Mouse (Mus musculus): ENCODE results near the gene Calm5. TPM values are rescaled to one million over a fixed set of nuclear protein-coding genes. Genes with fewer than 3 reads are reported as not detected.
A peak's percentile ranks its signal among the peaks of the same experiment; 100 is the strongest.
"Not testable (repeated sequence)": the region's sequence is repeated elsewhere in the genome, so short reads cannot be mapped to it uniquely, and the experiment has no call there.

The Calm5 gene
- polyA plus RNA-seq, 1 experiment: not detected

DNA sequence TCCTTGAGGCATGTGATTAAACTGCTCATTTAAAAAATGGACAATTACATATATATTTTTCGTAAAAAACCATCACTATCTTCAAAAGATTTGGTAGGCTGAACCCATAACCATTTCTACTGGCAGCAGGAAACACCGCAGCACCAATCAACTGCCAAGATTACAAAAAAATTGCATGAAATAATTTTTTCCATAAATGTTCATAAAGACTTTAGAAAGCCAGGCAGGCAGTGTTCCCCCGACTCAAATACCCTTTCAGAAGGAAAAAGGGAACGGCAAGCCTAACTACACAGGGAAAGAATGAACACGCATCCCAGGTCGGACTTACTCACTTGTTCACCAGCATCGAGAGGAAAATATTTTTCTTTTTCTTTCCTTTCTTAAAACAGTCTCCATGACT lies 38.6 kb downstream of the Calm5 start:
- 5% methylated on average over 7 of the region's 7 CpGs for WGBS
- H3K27ac ChIP-seq (ENCODE audit: control insufficient read depth, insufficient read depth, low read depth, low read length, poor library complexity): no peak overlapping the region
- TF ChIP-seq POLR2A (IDR thresholded peaks at IDR 0.05; ENCODE audit: borderline replicate concordance, control insufficient read depth, low read depth, low read length) (no peak), CTCF (IDR thresholded peaks at IDR 0.05; ENCODE audit: control insufficient read depth, insufficient read depth, low read length) (no peak)
- H3K4me3 ChIP-seq (replicated peaks; ENCODE audit: control insufficient read depth, low read depth, low read length): peak overlapping the region; percentile 60
- H3K4me1 ChIP-seq (ENCODE audit: control insufficient read depth, insufficient read depth, low read length): no peaks in the 10 kb centered on the region; the same call in 1 of the 2 replicates

DNA sequence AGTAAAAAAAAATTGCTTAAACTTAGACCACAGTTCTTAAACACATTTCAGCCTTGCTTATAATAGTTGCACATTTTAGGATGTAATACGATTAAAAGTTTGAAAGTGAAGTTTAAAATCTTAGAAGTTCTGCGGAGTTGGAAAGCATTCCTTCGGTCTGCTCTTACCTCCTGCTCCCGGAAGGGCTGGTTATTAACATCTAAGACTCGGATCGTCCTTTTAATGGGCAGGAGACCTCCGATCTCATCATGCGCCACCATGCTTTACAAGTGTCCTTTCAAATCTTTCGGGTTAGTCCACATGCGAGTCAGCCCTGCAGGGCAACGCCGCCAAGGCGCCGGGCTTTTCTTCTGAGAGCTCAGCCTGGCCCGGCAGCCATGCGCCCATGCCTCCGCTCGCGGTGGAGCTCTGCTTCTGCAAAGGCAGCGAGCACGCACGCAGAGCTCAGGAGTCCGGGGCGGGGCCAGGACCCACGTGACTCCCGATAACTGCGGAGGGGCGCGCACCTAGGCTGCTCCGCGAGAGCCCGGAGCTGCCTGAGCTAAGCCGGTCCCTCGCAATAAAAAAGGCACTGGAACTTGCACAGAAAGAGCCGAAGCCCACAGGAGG lies 39.3 kb downstream of the Calm5 start:
- Histone ChIP-seq H3K4me3 (replicated peaks; ENCODE audit: control insufficient read depth, low read depth, low read length) (peak overlapping the region; percentile 76), H3K27ac (ENCODE audit: control insufficient read depth, insufficient read depth, low read depth, low read length, poor library complexity) (peak overlapping the region; percentile 46; the same call in 1 of the 2 replicates), H3K4me1 (ENCODE audit: control insufficient read depth, insufficient read depth, low read length) (peaks cover 2% of the 10 kb centered on the region)
- under 1% methylated on average over 35 of the region's 35 CpGs for WGBS
- TF ChIP-seq CTCF (IDR thresholded peaks at IDR 0.05; ENCODE audit: control insufficient read depth, insufficient read depth, low read length) (no peak), POLR2A (IDR thresholded peaks at IDR 0.05; ENCODE audit: borderline replicate concordance, control insufficient read depth, low read depth, low read length) (peak; percentile 99)

DNA sequence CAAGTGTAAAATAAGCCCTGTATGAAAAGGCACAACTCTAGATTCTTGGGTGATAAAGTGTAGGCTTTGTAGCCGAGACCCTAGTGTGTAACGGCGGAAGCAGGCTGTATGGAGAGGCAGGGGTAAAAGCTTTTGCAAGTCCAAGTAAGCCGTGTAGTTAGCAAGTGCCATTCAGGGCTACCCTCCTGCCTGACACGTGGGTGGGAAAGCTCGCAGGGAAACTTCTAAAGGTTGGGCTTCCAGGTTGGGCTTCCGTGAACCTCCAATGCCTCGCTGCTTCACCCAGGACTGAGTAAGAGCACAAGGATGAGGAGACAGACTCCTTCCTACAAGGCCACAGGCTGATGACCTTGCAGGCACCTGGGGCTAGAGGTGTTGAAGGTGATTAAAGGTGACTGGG lies 40.6 kb downstream of the Calm5 start:
- Histone ChIP-seq H3K4me1 (ENCODE audit: control insufficient read depth, insufficient read depth, low read length) (peaks cover 2% of the 10 kb centered on the region), H3K4me3 (replicated peaks; ENCODE audit: control insufficient read depth, low read depth, low read length) (no peak overlapping the region), H3K27ac (ENCODE audit: control insufficient read depth, insufficient read depth, low read depth, low read length, poor library complexity) (no peak overlapping the region)
- 92% methylated on average over 8 of the region's 8 CpGs for whole genome bisulfite sequencing
- TF ChIP-seq POLR2A (IDR thresholded peaks at IDR 0.05; ENCODE audit: borderline replicate concordance, control insufficient read depth, low read depth, low read length) (no peak), CTCF (IDR thresholded peaks at IDR 0.05; ENCODE audit: control insufficient read depth, insufficient read depth, low read length) (no peak)

DNA sequence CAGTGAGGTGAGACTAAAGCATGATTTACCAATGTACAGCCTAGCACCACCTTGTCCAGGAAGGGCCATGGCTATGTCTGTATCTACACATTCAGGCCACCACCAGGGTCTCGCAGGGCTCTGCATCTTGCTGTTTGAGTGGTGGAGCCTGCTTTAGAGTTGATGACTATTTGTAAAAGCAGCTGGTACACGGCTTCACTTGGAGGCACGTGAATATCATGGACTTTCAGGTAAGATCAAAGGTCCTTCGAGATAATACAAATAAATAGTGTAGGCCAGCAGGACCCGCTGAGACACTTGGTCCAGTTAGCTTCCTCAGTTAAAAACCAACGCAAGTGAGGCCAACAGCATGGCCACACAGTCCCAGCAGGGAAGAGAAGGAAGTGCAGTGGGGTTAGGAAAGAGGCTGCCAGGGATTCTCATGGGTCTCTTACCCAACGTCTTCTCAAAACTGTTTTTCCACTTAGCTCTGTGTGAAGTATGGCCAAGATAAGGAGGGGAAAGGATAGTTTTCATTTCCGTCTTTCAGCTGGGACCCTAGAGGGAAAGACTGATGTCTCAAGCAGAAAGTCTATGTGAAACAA lies 41.5 kb downstream of the Calm5 start:
- Histone ChIP-seq H3K4me1 (ENCODE audit: control insufficient read depth, insufficient read depth, low read length) (peaks cover 2% of the 10 kb centered on the region), H3K4me3 (replicated peaks; ENCODE audit: control insufficient read depth, low read depth, low read length) (no peak overlapping the region), H3K27ac (ENCODE audit: control insufficient read depth, insufficient read depth, low read depth, low read length, poor library complexity) (0 out of 2 replicates have a peak overlapping the region, but pooled peaks have one; percentile 10)
- 57% methylated on average over 8 of the region's 8 CpGs for WGBS
- no peak for TF ChIP-seq POLR2A (IDR thresholded peaks at IDR 0.05; ENCODE audit: borderline replicate concordance, control insufficient read depth, low read depth, low read length)
- TF ChIP-seq CTCF (IDR thresholded peaks at IDR 0.05; ENCODE audit: control insufficient read depth, insufficient read depth, low read length): no peak

DNA sequence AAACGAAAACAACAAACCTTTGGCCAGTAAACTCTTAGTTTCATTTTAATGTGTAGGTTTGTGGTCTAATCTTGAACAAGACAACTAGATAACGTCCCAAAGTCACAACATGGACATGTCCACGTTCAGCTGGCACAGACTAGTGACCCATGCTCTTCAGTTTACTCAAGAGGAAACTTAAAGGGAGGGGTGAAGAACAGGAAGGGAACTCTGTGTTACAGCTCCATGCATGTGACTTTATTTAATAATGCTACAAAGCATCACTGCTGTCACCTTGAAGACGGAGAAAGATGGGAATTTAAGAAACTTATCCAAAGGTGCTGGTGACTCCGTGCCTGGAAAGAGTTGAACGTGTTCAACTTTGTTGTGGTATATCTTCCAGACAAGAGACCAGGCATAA lies 42.1 kb downstream of the Calm5 start:
- no peak overlapping the region for H3K4me3 ChIP-seq (replicated peaks; ENCODE audit: control insufficient read depth, low read depth, low read length)
- TF ChIP-seq POLR2A (IDR thresholded peaks at IDR 0.05; ENCODE audit: borderline replicate concordance, control insufficient read depth, low read depth, low read length) (no peak), CTCF (IDR thresholded peaks at IDR 0.05; ENCODE audit: control insufficient read depth, insufficient read depth, low read length) (no peak)
- 59% methylated on average over 6 of the region's 6 CpGs for WGBS
- peaks cover 2% of the 10 kb centered on the region for H3K4me1 ChIP-seq (ENCODE audit: control insufficient read depth, insufficient read depth, low read length)
- H3K27ac ChIP-seq (ENCODE audit: control insufficient read depth, insufficient read depth, low read depth, low read length, poor library complexity): no peak overlapping the region

DNA sequence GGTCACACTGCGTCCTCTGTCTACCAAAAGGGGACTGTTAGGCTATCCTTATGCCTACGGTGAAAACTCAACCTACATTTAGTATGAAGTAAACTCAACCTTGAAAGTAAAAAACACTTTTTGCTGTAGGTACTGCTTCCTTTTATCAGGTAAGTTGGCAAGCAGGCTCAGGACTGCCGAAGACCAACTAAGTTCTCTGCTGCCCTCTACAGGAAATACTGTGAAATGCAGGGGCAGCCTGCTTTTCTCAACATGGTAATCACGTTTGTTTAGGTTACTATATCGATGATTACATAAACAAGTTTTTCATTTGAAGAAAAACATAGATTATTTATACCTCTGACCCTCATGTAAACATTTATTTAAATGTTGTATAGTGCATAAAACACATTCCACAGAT lies 42.9 kb downstream of the Calm5 start:
- Histone ChIP-seq H3K27ac (ENCODE audit: control insufficient read depth, insufficient read depth, low read depth, low read length, poor library complexity) (no peak overlapping the region), H3K4me1 (ENCODE audit: control insufficient read depth, insufficient read depth, low read length) (peaks cover 2% of the 10 kb centered on the region), H3K4me3 (replicated peaks; ENCODE audit: control insufficient read depth, low read depth, low read length) (no peak overlapping the region)
- TF ChIP-seq POLR2A (IDR thresholded peaks at IDR 0.05; ENCODE audit: borderline replicate concordance, control insufficient read depth, low read depth, low read length) (no peak), CTCF (IDR thresholded peaks at IDR 0.05; ENCODE audit: control insufficient read depth, insufficient read depth, low read length) (peak; percentile 69)
- WGBS: 23% methylated on average over 5 of the region's 5 CpGs

DNA sequence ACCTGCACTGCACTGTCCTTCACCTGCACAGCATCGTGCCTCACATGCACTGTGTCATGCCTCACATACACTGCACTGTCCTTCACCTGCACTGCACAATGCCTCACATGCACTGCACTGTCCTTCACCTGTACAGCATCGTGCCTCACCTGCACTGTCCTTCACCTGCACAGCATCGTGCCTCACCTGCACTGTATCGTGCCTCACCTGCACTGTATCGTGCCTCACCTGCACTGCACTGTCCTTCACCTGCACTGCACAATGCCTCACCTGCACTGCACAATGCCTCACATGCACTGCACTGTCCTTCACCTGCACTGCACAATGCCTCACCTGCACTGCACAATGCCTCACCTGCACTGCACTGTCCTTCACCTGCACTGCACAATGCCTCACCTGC lies 44.2 kb downstream of the Calm5 start:
- H3K4me1 ChIP-seq (ENCODE audit: control insufficient read depth, insufficient read depth, low read length); H3K4me3 ChIP-seq (replicated peaks; ENCODE audit: control insufficient read depth, low read depth, low read length); H3K27ac ChIP-seq (ENCODE audit: control insufficient read depth, insufficient read depth, low read depth, low read length, poor library complexity): not testable (repeated sequence)
- 89% methylated on average over 5 of the region's 5 CpGs for WGBS

DNA sequence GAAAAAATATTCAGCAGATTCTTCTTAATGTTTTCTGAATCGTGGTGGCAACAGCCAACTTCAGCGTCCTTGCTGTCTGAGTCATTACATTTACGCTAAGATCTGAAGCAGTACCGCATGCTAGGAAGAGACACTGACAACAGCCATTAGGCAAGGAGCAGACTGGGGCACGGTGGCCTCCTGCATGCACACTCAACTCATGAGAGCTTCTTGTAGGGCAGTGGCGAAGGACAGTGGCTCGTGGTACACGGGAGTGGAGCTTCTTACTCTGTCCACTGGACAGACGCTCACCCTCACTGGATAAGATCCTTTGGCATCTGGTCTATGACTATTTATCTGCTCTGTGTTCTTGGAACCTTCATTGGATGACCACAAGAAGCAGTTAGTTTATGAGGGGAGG lies 45.3 kb downstream of the Calm5 start:
- WGBS: 91% methylated on average over 9 of the region's 9 CpGs
- Histone ChIP-seq H3K27ac (ENCODE audit: control insufficient read depth, insufficient read depth, low read depth, low read length, poor library complexity) (no peak overlapping the region), H3K4me3 (replicated peaks; ENCODE audit: control insufficient read depth, low read depth, low read length) (no peak overlapping the region), H3K4me1 (ENCODE audit: control insufficient read depth, insufficient read depth, low read length) (peaks cover 2% of the 10 kb centered on the region)
- no peak for TF ChIP-seq POLR2A (IDR thresholded peaks at IDR 0.05; ENCODE audit: borderline replicate concordance, control insufficient read depth, low read depth, low read length)
- no peak for TF ChIP-seq CTCF (IDR thresholded peaks at IDR 0.05; ENCODE audit: control insufficient read depth, insufficient read depth, low read length)

Other genes starting within 250 kb of the Calm5 start
- gene Fam208b, start 243.1 kb upstream of the Calm5 start, polyA plus RNA-seq (2011; ENCODE audit: insufficient read depth, insufficient read length, low replicate concordance, missing spikeins): 4.0 and 7.3 TPM in 2 replicates
- gene Asb13, start 220.1 kb upstream of the Calm5 start, polyA plus RNA-seq (2011; ENCODE audit: insufficient read depth, insufficient read length, low replicate concordance, missing spikeins): 6.3 and 7.3 TPM in 2 replicates
- 1.6 TPM in 1 of 2 replicates, not detected in the other for gene Calml3, start 49.9 kb upstream of the Calm5 start, polyA plus RNA-seq (2011; ENCODE audit: insufficient read depth, insufficient read length, low replicate concordance, missing spikeins)
- gene Calm4, start 16.4 kb upstream of the Calm5 start, polyA plus RNA-seq (2011; ENCODE audit: insufficient read depth, insufficient read length, low replicate concordance, missing spikeins): not detected in 2 replicates
- 65.0 and 81.1 TPM in 2 replicates for gene Net1, start 64.0 kb downstream of the Calm5 start, polyA plus RNA-seq (2011; ENCODE audit: insufficient read depth, insufficient read length, low replicate concordance, missing spikeins)
- gene Tubal3, start 64.1 kb downstream of the Calm5 start, polyA plus RNA-seq (2011; ENCODE audit: insufficient read depth, insufficient read length, low replicate concordance, missing spikeins): not detected in 2 replicates
- gene Ucn3, start 91.2 kb downstream of the Calm5 start, polyA plus RNA-seq (2011; ENCODE audit: insufficient read depth, insufficient read length, low replicate concordance, missing spikeins): not detected in 2 replicates
- 0.81 and 0.82 TPM in 2 replicates for gene Akr1c14, start 194.8 kb downstream of the Calm5 start, polyA plus RNA-seq (2011; ENCODE audit: insufficient read depth, insufficient read length, low replicate concordance, missing spikeins)

Data from bone marrow, adult 2 months (tissue).